Mouse (Mus musculus) left cerebral cortex, adult 8-10 months (tissue): ENCODE measurements around the gene Cr2. TPM values are rescaled to one million over a fixed set of nuclear protein-coding genes. Genes with fewer than 3 reads are reported as not detected.
"Not testable (repeated sequence)": the region's sequence is repeated elsewhere in the genome, so short reads cannot be mapped to it uniquely, and the experiment has no call there.

ENCODE experiments used
- DNase-seq, 2 experiments: peaks; one replicate each; pipeline ENCODE4 v3.0.0; 2022; ENCODE audit warnings: low spot score in 2 of 2
- total RNA-seq, 4 experiments: library from RNA; stranded (reverse); gene quantifications; 2 replicates each; pipeline ENCODE4 v1.2.4; 2022

Gene Cr2
- 1 to 10 TPM in 1 of 4 experiments, under 1 TPM in 2, not detected in 1; 0.33 to 1.1 (median 0.84) TPM for total RNA-seq

- DNase-seq: peak; percentile 30 to 34
These were observed at the start of gene Cr2 for GRCm38 (mm10) chr1:195175980-195176931. TSS of gene Cr2 (minus strand) at chr1:195176716.

DNA sequence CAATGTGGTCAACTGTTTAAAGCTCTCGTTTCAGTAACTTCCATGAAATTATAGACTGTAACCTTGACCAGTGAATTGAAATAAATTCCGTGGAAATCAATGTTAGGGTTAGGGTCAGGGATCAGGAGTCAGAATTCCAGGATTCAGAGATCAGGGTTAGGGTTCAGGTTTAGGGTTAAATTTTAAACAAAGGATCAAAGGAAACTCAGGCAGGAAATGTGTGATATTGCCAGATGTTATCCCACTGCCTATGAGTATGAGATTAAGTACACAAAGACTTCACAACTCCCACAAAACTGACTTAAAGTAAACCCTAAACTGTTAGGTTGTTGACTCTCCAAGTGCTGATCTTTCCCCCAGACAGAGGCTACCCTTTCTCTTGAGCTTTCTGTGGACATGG, 45.3 kb upstream of the Cr2 start:
- no peak for DNase-seq

- not testable (repeated sequence) for DNase-seq
These were observed 36.3 kb upstream of the Cr2 start for GRCm38 (mm10) chr1:195212851-195213250.

DNA sequence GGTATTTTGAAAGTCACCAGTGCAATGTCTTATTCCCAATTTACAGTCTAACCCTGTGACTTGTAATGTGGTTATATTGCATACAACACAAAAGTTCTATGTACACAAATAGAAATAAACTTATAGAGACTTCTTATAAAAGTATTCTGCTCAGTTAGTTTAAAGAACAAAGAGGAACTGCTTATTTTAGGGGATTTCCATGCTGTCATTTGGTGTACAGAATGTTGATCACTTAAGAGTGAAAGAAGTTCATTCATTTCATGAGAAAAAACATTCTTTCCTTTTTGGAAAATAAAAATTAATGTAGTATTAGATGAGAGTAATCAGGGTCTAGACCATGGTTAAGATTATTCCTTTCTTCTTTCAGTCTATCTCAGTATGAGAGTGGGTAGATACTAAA, 8.2 kb upstream of the Cr2 start:
- DNase-seq: no peak

DNA sequence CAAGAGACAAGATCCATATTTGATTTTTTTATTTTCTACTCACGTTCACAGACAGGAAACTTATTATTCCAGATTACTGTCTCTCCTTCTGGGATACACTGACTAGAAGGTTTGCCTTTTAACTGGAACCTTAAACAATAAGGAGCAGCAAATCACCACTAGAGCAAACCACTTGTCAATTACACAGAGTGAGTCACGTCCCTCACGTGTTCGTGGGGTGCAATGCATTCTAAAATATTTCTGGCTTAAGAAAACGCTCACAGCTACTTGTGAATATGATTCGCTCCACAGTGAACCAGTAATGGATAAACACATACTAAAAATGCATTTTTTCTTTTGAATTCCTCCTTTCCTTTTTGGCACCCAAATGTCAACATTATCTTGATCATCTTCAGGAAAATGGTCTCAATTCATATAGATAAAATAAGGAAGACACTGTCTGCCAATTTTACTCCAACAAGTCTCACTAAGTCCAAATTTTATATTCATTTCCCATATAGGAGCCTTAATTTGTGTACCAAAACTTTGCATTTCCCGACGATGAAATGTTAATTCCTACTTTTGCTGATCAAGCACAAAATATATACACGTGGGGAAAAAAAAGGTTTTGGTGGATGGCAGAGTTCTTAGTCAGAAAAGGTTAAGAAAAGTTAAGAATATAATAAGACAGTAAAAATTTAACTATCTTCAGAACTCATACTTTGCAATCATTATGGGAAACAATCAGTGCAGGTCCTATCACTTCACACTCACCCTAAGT, 11.3 kb downstream of the Cr2 start:
- DNase-seq: no peak

GRCm38 (mm10) chr1:195132070-195132469, 44.4 kb downstream of the Cr2 start:
- DNase-seq: no peak

DNA sequence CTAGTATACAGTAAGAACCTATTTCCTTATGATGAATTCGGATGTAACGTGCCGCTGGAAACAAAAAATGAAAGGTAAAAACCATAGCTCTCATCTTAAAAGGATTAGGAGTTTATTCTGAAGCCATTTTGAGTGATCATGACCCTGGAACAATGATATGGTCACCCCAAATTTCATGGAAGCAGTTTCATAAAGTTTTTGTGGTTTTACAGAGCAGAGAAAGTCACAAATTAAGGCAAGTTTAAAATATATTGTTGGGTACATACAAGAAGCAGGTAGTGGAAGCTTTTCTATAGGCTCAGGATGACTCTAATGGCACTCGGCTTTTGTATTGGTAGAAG, 44.9 kb downstream of the Cr2 start:
- DNase-seq: no peak

- peak; percentile 77 to 84 for DNase-seq
These were observed 45.4 kb downstream of the Cr2 start, which contains the start of gene Cr1l for GRCm38 (mm10) chr1:195130953-195131674. TSS of gene Cr1l (minus strand) at chr1:195131586.

DNA sequence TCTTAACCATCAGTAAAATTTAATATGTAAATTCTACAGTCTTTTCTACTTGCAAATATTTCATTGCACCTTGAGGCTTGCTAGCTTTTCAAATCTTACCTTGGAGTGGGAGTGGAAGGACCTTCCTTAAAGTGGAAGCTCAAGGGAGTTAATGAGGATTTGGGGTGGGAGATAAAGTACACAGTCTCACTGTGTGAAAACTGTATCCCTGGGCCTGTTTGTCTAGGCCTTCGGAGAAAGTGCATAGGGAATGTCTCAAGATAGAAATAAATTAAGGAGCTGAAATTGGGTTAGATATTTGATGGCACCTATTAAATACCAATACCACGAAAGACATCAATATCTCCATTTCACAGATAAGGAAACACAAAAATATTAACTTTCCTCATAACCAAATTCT, 46.0 kb downstream of the Cr2 start:
- DNase-seq: no peak

DNA sequence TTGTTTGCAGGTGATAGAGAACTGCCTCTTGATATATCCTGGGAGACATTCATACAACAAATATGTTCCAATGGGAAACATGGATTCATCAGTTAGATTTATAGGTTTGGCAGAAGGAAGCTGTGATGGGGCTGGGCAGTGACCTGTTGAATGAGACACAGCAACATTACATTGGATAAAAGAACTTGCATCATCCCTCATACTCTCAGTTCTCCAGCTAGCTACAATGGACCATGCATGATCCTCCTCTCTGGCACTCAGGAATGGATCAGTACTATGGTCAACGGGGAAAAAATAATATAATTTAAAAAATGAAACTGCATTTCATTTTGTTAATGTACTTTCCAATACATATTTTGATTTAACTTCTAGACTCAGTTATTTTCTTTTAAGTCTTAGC, 46.6 kb downstream of the Cr2 start:
- no peak for DNase-seq

- DNase-seq: no peak
These were observed 62.1 kb downstream of the Cr2 start for GRCm38 (mm10) chr1:195114414-195114813.

GRCm38 (mm10) chr1:195113621-195114020, 62.9 kb downstream of the Cr2 start:
- DNase-seq: no peak

GRCm38 (mm10) chr1:195100693-195101092, 75.8 kb downstream of the Cr2 start:
- no peak for DNase-seq

GRCm38 (mm10) chr1:195098004-195098403, 78.5 kb downstream of the Cr2 start:
- DNase-seq: no peak

DNA sequence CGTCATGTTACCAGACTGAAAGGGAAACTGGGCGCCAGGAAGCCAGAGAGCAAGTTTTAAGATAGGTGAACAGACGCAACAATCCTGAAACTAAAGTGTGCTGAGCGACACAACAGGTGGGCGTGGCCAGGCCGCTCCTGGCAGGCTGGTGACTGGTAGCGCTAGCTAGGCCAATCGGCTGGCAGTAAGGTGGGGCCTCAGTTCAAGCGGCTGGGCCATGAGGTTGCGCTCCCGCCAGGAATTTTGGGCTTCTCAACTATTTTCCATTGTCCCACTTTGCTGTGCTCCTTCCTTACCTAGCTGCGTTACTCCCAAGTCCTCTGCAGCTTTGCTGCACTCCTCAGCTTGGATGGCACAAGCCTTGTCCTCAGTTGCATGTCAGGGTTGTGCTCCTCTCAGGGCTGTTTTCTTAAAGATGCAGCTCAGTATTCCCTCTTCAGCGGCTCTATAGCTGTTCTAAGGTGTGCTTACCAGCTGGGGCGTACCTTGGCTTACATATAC, 84.2 kb downstream of the Cr2 start, which contains the start of gene Cd46:
Gene Cd46 (minus strand): TSS at position 30 of the 501 bp plus-strand sequence.
- peak in 1 of 2 experiments; percentile 8 for DNase-seq

- no peak for DNase-seq
These were observed 84.8 kb downstream of the Cr2 start for GRCm38 (mm10) chr1:195091699-195092219.

Other genes starting within 250 kb of the Cr2 start
- 10 to 100 TPM; 58.3 to 75.9 (median 69.7) TPM for gene Cd34, start 237.9 kb downstream of the Cr2 start, total RNA-seq
- gene Cd46, start 84.5 kb downstream of the Cr2 start, total RNA-seq: 1 to 10 TPM; 3.9 to 5.4 (median 4.8) TPM
- 10 to 100 TPM; 32.7 to 40.1 (median 35.3) TPM for gene Cr1l, start 45.1 kb downstream of the Cr2 start, total RNA-seq